Mouse (Mus musculus) embryonic facial prominence, embryonic 15.5 days (tissue): Measurements from ENCODE around the gene Slc12a8. TPM values are rescaled to one million over a fixed set of nuclear protein-coding genes. Genes with fewer than 3 reads are reported as not detected.

Source experiments
- ATAC-seq: fragments of 200-750 bp; cut with Nextera tagmentation; 2 replicates; pipeline ENCODE4 v1.8.0; 2017; ENCODE audit warnings: low read depth, moderate TSS enrichment; ENCODE audit not compliant: insufficient number of reproducible peaks, low FRiP score, low TSS enrichment
- H3K27ac ChIP-seq: fragments of 300-500 bp; sonication (generic); replicated peaks from 2 replicates; pipeline ENCODE4 v1.5.1; 2015; ENCODE audit warnings: mild to moderate bottlenecking, inconsistent platforms
- H3K27me3 ChIP-seq: fragments of 300-500 bp; sonication (generic); 2 replicates; pipeline ENCODE4 v1.6.1; 2015; ENCODE audit warnings: inconsistent platforms
- H3K36me3 ChIP-seq: fragments of 300-500 bp; sonication (generic); 2 replicates; pipeline ENCODE4 v1.6.1; 2015; ENCODE audit warnings: mild to moderate bottlenecking, inconsistent platforms
- H3K4me1 ChIP-seq: fragments of 300-500 bp; sonication (generic); 2 replicates; pipeline ENCODE4 v1.6.1; 2015; ENCODE audit warnings: inconsistent platforms
- H3K4me2 ChIP-seq: fragments of 300-500 bp; sonication (generic); replicated peaks from 2 replicates; pipeline ENCODE4 v1.6.1; 2015; ENCODE audit warnings: mild to moderate bottlenecking, inconsistent platforms
- H3K4me3 ChIP-seq: fragments of 300-500 bp; sonication (generic); replicated peaks from 2 replicates; pipeline ENCODE4 v1.5.1; 2015; ENCODE audit warnings: mild to moderate bottlenecking, inconsistent platforms
- H3K9ac ChIP-seq: fragments of 300-500 bp; sonication (generic); 2 replicates; pipeline ENCODE4 v1.6.1; 2015; ENCODE audit warnings: inconsistent platforms
- H3K9me3 ChIP-seq: fragments of 300-500 bp; sonication (generic); replicated peaks from 2 replicates; pipeline ENCODE4 v1.6.1; 2016; ENCODE audit warnings: inconsistent platforms
- WGBS: fragments of 180-500 bp; shearing (Covaris S2); methylation state at CpG from one replicate; pipeline ENCODE4 v1.1.7; 2015; 5-methylcytosine and 5-hydroxymethylcytosine counted together
- polyA plus RNA-seq: library from polyadenylated mRNA; unstranded; fragments of >200 nt; fragmentation: Nextera tagmentation; extraction: Ambion mirVana; gene quantifications from 2 replicates; pipeline ENCODE4 v1.2.1, GENCODE M21; 2015

Gene Slc12a8
- polyA plus RNA-seq, 1 experiment from 2014 or later, result 0.91 TPM

DNA sequence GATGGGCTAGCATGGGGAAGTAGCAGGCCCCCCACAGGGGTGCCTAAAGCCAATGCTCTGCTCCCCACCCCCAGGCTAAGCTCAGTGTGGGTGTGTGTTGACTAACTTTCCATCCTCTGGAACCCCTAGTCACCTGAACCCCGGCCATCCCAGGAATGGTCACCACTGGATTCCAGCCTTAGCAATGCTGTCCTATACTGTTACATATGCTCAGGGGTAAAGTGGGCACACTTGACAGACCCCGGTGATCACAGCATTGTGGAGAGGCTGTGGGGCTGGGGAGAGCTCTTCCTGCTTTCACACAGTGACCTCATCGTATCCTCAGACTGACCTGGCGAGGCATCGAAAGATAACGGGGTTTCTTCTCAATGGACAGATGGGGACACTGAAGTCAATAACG is 163.1 kb downstream of the Slc12a8 start:
- no peak for ATAC-seq
- WGBS, result 79% methylated on average over 7 of the region's 7 CpGs
- no peak overlapping the region for H3K27ac ChIP-seq
- no peak overlapping the region for H3K9ac ChIP-seq
- no peaks in the 10 kb centered on the region for H3K27me3 ChIP-seq
- H3K9me3 ChIP-seq, result no peaks in the 10 kb centered on the region
- peaks cover 28% of the 10 kb centered on the region for H3K4me1 ChIP-seq
- H3K4me3 ChIP-seq, result no peak overlapping the region
- H3K36me3 ChIP-seq, result no peaks in the 10 kb centered on the region
- H3K4me2 ChIP-seq, result no peak overlapping the region

DNA sequence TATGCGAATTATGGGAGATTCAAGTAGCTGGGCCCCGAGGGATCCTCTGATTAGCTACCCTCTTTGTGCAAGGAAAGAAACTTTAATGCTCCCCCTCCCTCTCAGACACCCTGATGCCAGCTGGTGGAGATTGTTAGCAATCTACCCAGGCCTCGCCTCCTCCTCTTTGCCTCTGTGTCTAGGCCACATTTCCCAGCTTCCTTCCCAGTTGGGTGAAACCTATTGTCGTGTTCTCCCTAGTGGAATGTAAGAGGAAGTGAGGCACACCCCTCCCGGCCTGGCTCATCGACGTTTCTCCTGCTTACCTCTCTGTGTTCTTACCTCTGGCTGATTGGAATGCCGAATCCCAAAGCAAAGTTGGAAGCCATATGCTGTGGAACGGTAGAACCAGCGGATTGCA is 163.7 kb downstream of the Slc12a8 start:
- H3K27me3 ChIP-seq, result no peaks in the 10 kb centered on the region
- WGBS, result 41% methylated on average over 10 of the region's 10 CpGs
- H3K4me3 ChIP-seq, result no peak overlapping the region
- ATAC-seq, result no peak
- peaks cover 33% of the 10 kb centered on the region for H3K4me1 ChIP-seq
- H3K9me3 ChIP-seq, result no peaks in the 10 kb centered on the region
- no peak overlapping the region for H3K9ac ChIP-seq
- no peak overlapping the region for H3K27ac ChIP-seq
- H3K4me2 ChIP-seq, result no peak overlapping the region
- no peaks in the 10 kb centered on the region for H3K36me3 ChIP-seq

DNA sequence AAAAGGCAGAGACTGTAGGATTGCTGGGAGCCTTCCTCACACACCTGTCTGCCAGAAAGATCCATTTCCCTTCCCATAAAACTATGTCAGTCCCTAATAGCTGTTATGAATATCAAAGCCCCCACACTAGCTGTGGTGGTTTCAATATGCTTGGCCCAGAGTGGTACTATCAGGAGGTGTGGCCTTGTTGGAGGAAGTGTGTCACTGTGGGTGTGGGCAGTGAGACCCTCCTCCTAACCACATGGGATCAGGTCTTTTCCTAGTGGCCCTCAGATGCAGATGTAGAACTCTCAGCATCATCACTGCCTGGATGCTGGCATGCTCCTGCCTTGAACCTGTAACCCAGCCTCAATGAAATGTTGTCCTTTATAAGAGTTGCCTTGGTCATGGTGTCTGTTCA is 164.5 kb downstream of the Slc12a8 start:
- no peak overlapping the region for H3K4me3 ChIP-seq
- no peak overlapping the region for H3K27ac ChIP-seq
- H3K36me3 ChIP-seq, result no peaks in the 10 kb centered on the region
- peaks cover 33% of the 10 kb centered on the region for H3K4me1 ChIP-seq
- no peak overlapping the region for H3K9ac ChIP-seq
- no peaks in the 10 kb centered on the region for H3K9me3 ChIP-seq
- H3K4me2 ChIP-seq, result no peak overlapping the region
- H3K27me3 ChIP-seq, result no peaks in the 10 kb centered on the region
- no peak for ATAC-seq

DNA sequence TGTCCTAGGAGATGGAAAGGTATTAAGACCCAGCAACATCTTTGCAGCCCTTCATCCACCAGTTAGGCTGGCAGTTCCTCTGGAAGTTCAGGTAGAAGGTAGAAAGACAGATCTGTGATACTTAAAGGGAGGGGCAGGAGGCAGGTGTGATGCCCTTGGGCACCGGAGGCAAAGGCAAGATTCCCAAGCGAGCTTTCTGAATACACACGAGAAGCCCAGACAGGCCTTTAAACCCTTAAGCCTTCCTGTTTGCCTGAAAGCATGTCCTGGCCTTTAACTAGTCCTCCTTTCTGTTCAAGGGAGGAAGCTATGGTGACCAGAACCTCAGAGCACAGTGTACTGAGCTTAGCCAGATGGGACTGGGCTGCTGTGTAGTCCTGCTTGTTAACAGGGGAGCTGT is 165.5 kb downstream of the Slc12a8 start:
- H3K4me1 ChIP-seq, result peaks cover 38% of the 10 kb centered on the region
- no peak for ATAC-seq
- WGBS, result 62% methylated on average over 3 of the region's 3 CpGs
- no peaks in the 10 kb centered on the region for H3K27me3 ChIP-seq
- no peaks in the 10 kb centered on the region for H3K36me3 ChIP-seq
- H3K4me3 ChIP-seq, result no peak overlapping the region
- no peak overlapping the region for H3K9ac ChIP-seq
- no peak overlapping the region for H3K27ac ChIP-seq
- H3K9me3 ChIP-seq, result no peaks in the 10 kb centered on the region
- no peak overlapping the region for H3K4me2 ChIP-seq

DNA sequence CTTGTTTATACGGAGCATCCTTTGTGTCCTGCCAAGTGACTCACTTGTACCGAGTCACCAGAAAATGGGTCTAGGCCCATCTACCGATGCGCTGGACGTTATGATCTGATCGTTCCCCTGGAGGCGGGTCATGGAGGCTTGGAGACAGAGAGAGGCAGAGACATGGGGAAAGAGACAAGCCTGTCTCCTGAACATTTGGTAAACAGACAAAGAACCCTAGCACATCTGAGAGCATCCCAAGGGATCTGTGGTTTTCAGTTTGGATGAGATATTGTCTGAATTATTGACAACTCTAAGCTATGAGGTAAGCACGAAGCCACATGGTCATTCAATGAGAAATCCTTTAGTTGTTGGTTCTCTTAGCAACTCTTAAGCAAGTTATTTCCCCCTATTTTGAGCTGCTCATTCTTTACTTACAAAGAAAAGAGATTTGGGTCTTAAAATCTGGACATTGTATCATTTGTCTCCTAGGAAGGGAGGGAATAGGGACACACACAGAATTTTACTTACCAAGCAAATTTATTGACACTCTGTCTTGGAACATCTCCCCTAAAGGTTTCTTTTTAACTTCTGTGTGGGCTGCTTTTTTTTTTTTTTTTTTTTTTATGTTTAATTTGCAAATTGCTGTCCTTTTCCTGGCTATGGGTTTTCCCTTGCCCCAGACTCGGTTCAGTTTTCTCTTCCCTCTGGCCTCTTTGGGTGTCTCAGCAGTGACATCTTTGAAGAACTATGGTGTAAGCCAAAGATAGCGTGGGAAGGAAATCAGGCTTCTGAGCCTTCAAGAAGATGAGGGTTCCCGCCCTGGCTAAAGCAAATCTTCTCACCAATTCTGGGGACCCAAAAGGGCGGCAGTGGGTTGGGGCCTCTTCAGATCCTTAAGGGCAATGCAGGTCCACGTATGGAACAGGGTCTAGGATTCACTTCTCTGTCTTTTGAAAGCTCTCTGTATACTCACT is 166.4 kb downstream of the Slc12a8 start:
- H3K27ac ChIP-seq, result peak overlapping the region; percentile 87

DNA sequence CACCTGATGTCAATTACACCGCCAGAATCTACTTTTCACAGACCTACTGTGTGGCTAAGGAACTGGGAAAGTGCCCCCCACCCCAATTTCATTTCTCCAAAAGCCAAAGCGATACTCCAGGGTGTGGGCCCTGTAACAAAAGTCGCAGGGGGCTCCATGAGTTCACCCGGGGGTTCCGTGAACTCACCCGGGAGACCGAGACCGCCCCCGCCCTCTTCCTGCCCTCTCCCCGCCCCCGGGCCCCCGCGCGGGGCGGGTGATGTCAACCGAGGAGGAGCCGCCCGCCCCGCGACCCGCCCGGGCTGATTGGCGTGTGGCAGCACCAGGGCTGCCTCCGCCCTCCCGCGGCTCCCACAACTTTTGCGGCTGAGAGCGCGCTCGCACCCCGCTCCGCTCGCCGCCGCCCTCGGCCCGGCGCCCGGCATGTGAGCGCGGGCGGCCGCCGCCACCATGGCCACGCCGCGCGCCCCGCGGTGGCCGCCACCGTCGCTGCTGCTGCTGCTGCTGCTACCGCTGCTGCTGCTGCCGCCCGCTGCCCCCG is 167.1 kb downstream of the Slc12a8 start, which contains the start of gene Heg1:
Heg1 (plus strand) TSS at position 209 of the 541 bp plus-strand sequence.
- WGBS, result under 1% methylated on average over 53 of the region's 57 CpGs

More for the DNA sequence above, 166.4 kb downstream of the Slc12a8 start:
- 62% methylated on average over 13 of the region's 13 CpGs for WGBS
- Histone ChIP-seq H3K4me2 (peak overlapping the region; percentile 90), H3K4me1 (peaks cover 44% of the 10 kb centered on the region), H3K36me3 (no peaks in the 10 kb centered on the region), H3K9ac (peak overlapping the region; percentile 87; the same call in 1 of the 2 replicates), H3K4me3 (peak overlapping the region; percentile 81), H3K27me3 (no peaks in the 10 kb centered on the region), H3K9me3 (no peaks in the 10 kb centered on the region)
- no peak for ATAC-seq

DNA sequence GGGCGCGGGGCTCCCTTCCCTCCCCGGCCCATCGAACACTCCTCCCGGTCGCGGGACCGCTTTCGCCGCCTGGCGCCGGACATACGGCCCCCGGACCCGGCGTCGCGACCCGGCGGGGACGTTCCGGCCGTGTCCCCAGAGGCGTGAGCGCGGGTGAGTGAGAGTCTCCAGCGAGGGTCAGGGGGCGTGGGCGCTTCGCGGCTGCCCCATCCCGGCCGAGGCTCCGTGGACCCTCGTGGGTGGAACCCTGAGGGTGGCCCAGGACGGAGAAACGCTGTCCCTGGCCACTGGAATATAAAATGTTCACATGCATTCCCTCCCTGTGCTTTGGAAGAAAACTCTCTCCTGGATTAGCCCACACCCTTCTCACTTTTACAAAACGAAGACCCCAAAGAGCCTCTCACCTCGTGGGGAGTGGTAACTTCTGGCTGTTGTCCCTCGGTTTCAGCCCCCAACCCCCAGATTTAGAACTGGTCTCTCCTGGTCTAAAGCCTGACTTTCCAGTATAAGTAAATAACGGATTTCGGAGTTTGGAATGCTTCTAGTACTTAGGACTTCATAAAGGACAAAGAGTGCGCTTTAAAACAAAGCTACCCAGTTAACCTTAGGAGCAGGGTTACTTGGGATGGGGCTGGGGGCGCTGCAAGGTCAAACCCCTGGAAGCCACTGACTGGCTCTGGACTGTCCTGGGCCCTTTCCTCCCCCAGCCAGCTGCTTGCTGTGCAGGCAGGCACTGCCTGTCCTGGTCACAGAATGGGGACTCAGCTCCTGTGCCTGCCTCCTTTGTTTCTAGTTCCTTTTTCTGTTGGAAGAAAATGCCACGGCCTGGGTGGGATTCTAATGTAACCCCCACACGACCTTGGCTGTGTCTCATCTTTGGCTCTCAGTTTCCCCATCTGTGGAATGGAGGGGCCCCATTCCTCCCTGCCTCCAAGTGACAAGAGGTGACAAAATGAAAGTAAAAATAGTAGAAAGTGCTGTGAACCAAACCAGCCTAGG is 167.9 kb downstream of the Slc12a8 start:
- peak overlapping the region; percentile 87 for H3K9ac ChIP-seq
- no peak for ATAC-seq
- H3K4me1 ChIP-seq, result peaks cover 44% of the 10 kb centered on the region
- no peaks in the 10 kb centered on the region for H3K36me3 ChIP-seq
- no peaks in the 10 kb centered on the region for H3K27me3 ChIP-seq
- peak overlapping the region; percentile 87 for H3K27ac ChIP-seq
- H3K4me2 ChIP-seq, result peak overlapping the region; percentile 90
- no peaks in the 10 kb centered on the region for H3K9me3 ChIP-seq
- 1% methylated on average over 45 of the region's 46 CpGs for WGBS
- peak overlapping the region; percentile 81 for H3K4me3 ChIP-seq

More for the DNA sequence above, 167.1 kb downstream of the Slc12a8 start, which contains the start of gene Heg1:
- Histone ChIP-seq H3K36me3 (no peaks in the 10 kb centered on the region), H3K4me3 (peak within 1 kb of the TSS; percentile 81), H3K4me2 (peak within 1 kb of the TSS; percentile 90), H3K27ac (peak within 1 kb of the TSS; percentile 87), H3K27me3 (no peaks in the 10 kb centered on the region), H3K4me1 (peaks cover 44% of the 10 kb centered on the region), H3K9me3 (no peaks in the 10 kb centered on the region), H3K9ac (peak within 1 kb of the TSS; percentile 87)
- ATAC-seq, result peak; percentile 85

DNA sequence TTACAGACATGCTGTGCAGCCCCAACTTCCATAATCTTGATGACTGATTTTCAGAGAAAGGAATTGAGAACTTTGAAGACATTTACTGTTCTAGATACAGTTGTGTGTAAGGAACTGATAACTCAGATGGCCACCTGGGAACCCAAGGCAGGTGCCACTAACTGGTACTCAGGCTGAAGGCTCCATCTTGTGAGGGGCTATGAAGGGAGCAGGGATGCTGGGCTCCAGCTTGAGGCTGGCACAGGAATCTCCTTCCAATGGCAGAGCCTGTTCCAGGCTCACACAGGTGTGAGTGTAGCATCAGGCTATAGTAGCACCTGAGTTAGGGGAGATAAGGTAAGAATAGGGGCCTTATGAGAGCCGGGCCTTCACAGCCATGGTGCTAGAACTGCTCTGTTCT is 168.9 kb downstream of the Slc12a8 start:
- Histone ChIP-seq H3K4me1 (peaks cover 42% of the 10 kb centered on the region), H3K27ac (no peak overlapping the region), H3K4me2 (peak overlapping the region; percentile 90), H3K9ac (no peak overlapping the region), H3K27me3 (no peaks in the 10 kb centered on the region), H3K4me3 (peak overlapping the region; percentile 81; the same call in 1 of the 2 replicates), H3K36me3 (no peaks in the 10 kb centered on the region), H3K9me3 (no peaks in the 10 kb centered on the region)
- ATAC-seq, result no peak
- 96% methylated on average over 1 of the region's 1 CpGs for WGBS

DNA sequence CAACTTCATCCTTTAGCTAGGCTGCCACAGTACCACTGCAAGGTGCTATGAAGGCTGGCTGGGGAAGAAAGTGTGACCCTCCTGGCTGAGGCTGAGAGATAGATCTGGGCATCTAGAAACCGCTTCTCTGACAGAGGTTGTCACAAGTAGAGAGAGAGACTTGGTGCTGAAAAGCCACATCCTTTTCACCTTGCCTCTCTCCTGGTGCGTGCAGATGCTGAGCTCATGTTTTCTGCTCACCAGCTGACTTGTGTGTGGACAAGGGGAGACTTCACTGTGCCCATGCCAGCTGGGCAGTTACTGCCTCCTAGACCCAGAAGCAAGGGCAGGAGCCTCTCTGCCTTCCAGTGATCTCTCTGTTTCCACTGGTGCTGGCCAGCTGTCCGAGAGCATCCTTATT is 170.6 kb downstream of the Slc12a8 start:
- H3K36me3 ChIP-seq, result no peaks in the 10 kb centered on the region
- WGBS, result 78% methylated on average over 3 of the region's 3 CpGs
- H3K9me3 ChIP-seq, result no peaks in the 10 kb centered on the region
- no peak for ATAC-seq
- H3K4me2 ChIP-seq, result no peak overlapping the region
- H3K27ac ChIP-seq, result 0 out of 2 replicates have a peak overlapping the region, but pooled peaks have one; percentile 11
- H3K4me3 ChIP-seq, result no peak overlapping the region
- H3K9ac ChIP-seq, result no peak overlapping the region
- H3K4me1 ChIP-seq, result peaks cover 41% of the 10 kb centered on the region
- H3K27me3 ChIP-seq, result no peaks in the 10 kb centered on the region

DNA sequence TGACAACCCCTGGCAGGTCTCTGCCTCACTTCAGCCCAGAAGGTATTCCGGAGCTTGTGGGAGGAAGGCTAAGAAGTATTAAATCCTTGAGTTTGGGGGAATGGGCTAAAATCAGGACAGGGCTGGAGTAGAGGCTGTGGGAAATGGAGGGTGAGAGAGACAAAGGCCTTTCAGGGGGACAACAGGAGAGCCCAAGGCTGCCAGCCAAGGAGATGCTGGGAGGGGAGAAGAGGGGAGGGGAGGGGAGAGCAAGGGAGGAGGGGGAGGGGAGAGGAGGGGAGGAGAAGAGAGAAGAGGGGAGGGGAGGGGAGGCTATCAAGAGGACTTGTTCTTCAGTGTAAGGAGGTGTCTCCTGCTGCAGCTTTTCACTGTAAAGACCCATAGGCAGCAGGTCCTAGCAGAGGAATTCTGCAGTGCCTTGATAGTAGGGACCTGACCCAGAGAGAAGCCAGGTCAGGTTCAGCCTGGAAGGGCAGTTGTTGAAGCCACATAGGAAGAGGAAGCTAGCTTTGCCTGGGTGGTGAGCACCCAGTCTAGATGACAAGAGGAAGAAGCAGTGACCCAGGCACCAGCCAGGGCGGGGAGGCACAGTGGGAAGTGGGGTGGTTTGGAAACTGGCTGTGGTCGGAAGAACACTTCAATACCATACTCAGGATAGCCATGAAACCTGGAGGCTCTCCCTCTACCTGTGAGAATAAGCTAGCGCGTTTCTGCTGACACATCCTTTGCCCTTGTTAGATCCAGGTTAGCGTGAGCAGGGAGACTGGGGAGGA is 174.0 kb downstream of the Slc12a8 start:
- Histone ChIP-seq H3K27me3 (no peaks in the 10 kb centered on the region), H3K4me1 (peaks cover 30% of the 10 kb centered on the region), H3K9me3 (no peaks in the 10 kb centered on the region), H3K4me3 (no peak overlapping the region), H3K36me3 (no peaks in the 10 kb centered on the region), H3K9ac (no peak overlapping the region), H3K27ac (no peak overlapping the region), H3K4me2 (no peak overlapping the region)
- no peak for ATAC-seq
- WGBS, result 82% methylated on average over 6 of the region's 6 CpGs
